ENCODE assay signal across 26 mouse cellular contexts in genomic region chr5:4246095-4246494, GRCm38 (mm10). TPM values are rescaled to one million over a fixed set of nuclear protein-coding genes. Genes with fewer than 3 reads are reported as not detected.
A peak's percentile ranks its signal among the peaks of the same experiment; 100 is the strongest.
DNase-seq lines count a peak whose midpoint lies in the region; ATAC-seq and TF ChIP-seq lines count a peak whose summit lies in the region.
"Had no signal": no experiment of that assay in that cellular context is flagged by ENCODE, and none has a peak within 500 bp of the region (broad histone marks: within the 10 kb centered on the region; RNA-seq: fewer than 3 reads in every experiment).

No protein-coding gene starts in this region.

- no peak overlapping the region for H3K4me2 ChIP-seq in embryonic facial prominence, embryonic 14.5 days (ENCODE audit: low read depth, low read length)
- H3K4me2 ChIP-seq: forebrain, embryonic 13.5 days; liver, embryonic 11.5 days; midbrain, embryonic 11.5 days; neural tube, embryonic 12.5 days; stomach, embryonic 15.5 days had no signal

- TF ChIP-seq CTCF in gastrocnemius, adult 2 months (IDR thresholded peaks at IDR 0.05) = no peak
- TF ChIP-seq CTCF in Patski (IDR thresholded peaks at IDR 0.05) = no peak

- peak; percentile 22 for DNase-seq in gastrocnemius, adult 2 months
- DNase-seq in gastrocnemius, adult 8-10 months (ENCODE audit: low spot score in 2 of 2) = no peak
- peak; percentile 81 for DNase-seq in Patski (ENCODE audit: low read depth, low spot score)
- DNase-seq in embryonic facial prominence, embryonic 14.5 days (ENCODE audit: low spot score) = peak; percentile 85
- peak; percentile 20 for DNase-seq in mesoderm, embryonic 11.5 days (ENCODE audit: low read depth, low spot score)
- DNase-seq in urinary bladder, adult 18-20 months (ENCODE audit: low spot score in 2 of 2) = no peak
- DNase-seq in frontal cortex, postnatal 25 days (ENCODE audit: low spot score in 2 of 2) = no peak
- no peak for DNase-seq in left cerebral cortex, adult 8-10 months (ENCODE audit: low spot score in 2 of 2)
- DNase-seq: adrenal gland, postnatal 14 days; B cell, adult 2 months; cerebellum, adult 11-12 months; cerebellum, postnatal 25 days; gastrocnemius, postnatal 36 days; kidney, adult 18-20 months; kidney, postnatal 36 days; left cerebral cortex, postnatal 4 days; lung, adult 18-20 months; lung, postnatal 36 days; thymus, adult 18-20 months had no signal

- no peak overlapping the region for H3K27ac ChIP-seq in gastrocnemius, adult 2 months
- 0 out of 2 replicates have a peak overlapping the region, but pooled peaks have one; percentile 44 for H3K27ac ChIP-seq in embryonic facial prominence, embryonic 14.5 days (replicated peaks; ENCODE audit: low read depth, low read length)
- H3K27ac ChIP-seq: forebrain, embryonic 13.5 days; heart, embryonic 10.5 days; neural tube, embryonic 12.5 days; stomach, embryonic 15.5 days had no signal

- H3K27me3 ChIP-seq in Patski = no peaks in the 10 kb centered on the region
- no peaks in the 10 kb centered on the region for H3K27me3 ChIP-seq in embryonic facial prominence, embryonic 14.5 days (replicated peaks; ENCODE audit: control insufficient read depth, insufficient read depth, low read length)
- H3K27me3 ChIP-seq: forebrain, embryonic 13.5 days; neural tube, embryonic 12.5 days; stomach, embryonic 15.5 days had no signal

- intact Hi-C loops in gastrocnemius, adult 2 months (cut with DNase I) = no loop called here

- WGBS in embryonic facial prominence, embryonic 14.5 days = 21% methylated on average over 2 of the region's 2 CpGs

- no peak overlapping the region for H3K4me3 ChIP-seq in gastrocnemius, adult 2 months
- no peak overlapping the region for H3K4me3 ChIP-seq in embryonic facial prominence, embryonic 14.5 days (ENCODE audit: low read depth, low read length)
- H3K4me3 ChIP-seq: forebrain, embryonic 13.5 days; heart, embryonic 10.5 days; neural tube, embryonic 12.5 days; stomach, embryonic 15.5 days had no signal

- in situ Hi-C loops in Patski (cut with MboI; ENCODE audit: low pct_unique_long_range_greater_than_20kb) = loop anchor here (25.0 kb wide), 1 partner anchor 1491 kb away; the partner anchor contains the start of gene Steap1

- peak; percentile 100 for ATAC-seq in Patski
- ATAC-seq in embryonic facial prominence, embryonic 14.5 days (ENCODE audit: low read depth) = peak; percentile 76
- ATAC-seq: activated CD4-positive, CD25-positive, alpha-beta regulatory T cell, adult 4 months; forebrain, embryonic 13.5 days had no signal

- H3K4me1 ChIP-seq in embryonic facial prominence, embryonic 14.5 days (ENCODE audit: control insufficient read depth, insufficient read depth, low read length) = peaks cover 5% of the 10 kb centered on the region
- H3K4me1 ChIP-seq: forebrain, embryonic 13.5 days; heart, embryonic 10.5 days; neural tube, embryonic 12.5 days; stomach, embryonic 15.5 days had no signal

- H3K9ac ChIP-seq in embryonic facial prominence, embryonic 14.5 days (ENCODE audit: low read depth, low read length) = no peak overlapping the region
- H3K9ac ChIP-seq: forebrain, embryonic 13.5 days; neural tube, embryonic 12.5 days; stomach, embryonic 15.5 days had no signal

- no peaks in the 10 kb centered on the region for H3K9me3 ChIP-seq in embryonic facial prominence, embryonic 14.5 days (ENCODE audit: control insufficient read depth, low read length)
- H3K9me3 ChIP-seq: forebrain, embryonic 13.5 days; heart, embryonic 10.5 days; neural tube, embryonic 12.5 days; stomach, embryonic 15.5 days had no signal

- H3K36me3 ChIP-seq in embryonic facial prominence, embryonic 14.5 days (ENCODE audit: control insufficient read depth, insufficient read depth, low read length) = no peaks in the 10 kb centered on the region
- H3K36me3 ChIP-seq: heart, embryonic 10.5 days; neural tube, embryonic 12.5 days; stomach, embryonic 15.5 days had no signal

- CTCF ChIA-PET in Patski (lab: Charles Lee) = no interaction called here

- POLR2A ChIA-PET in Patski (lab: Charles Lee) = interaction anchor here (1.2 kb wide), 1 partner anchor 10 kb away, joined by 3 read pairs; no protein-coding TSS in a partner anchor

RNA-seq across cellular contexts. Expression of gene Mterf1b, which starts 53.9 kb away (rescaled TPM):
- total RNA-seq in gastrocnemius, adult 2 months (2021) = 1 to 10 TPM; 1.1 to 1.8 TPM
- 1 to 10 TPM in 3 of 4 experiments, under 1 TPM in 1; 0.97 to 1.4 (median 1.2) TPM for total RNA-seq in gastrocnemius, adult 8-10 months (2022)
- 3.4 TPM for polyA plus RNA-seq in Patski (2021)
- polyA plus RNA-seq in embryonic facial prominence, embryonic 14.5 days (2014; fragmentation: Nextera tagmentation; extraction: Ambion mirVana) = 2.1 and 2.2 TPM in 2 replicates
- 1 to 10 TPM; 4.8 to 6.3 (median 5.8) TPM for total RNA-seq in left cerebral cortex, adult 8-10 months (2022)

Comparison
In these comparisons a context has a peak if more than half of its experiments do, and no peak if none do; other contexts are left out.
1. DNase-seq: peak in gastrocnemius, adult 2 months (single experiment), Patski (single experiment), embryonic facial prominence, embryonic 14.5 days (single experiment) and mesoderm, embryonic 11.5 days (single experiment); none in gastrocnemius, adult 8-10 months (0 of 2), urinary bladder, adult 18-20 months (0 of 2), frontal cortex, postnatal 25 days (0 of 2) and left cerebral cortex, adult 8-10 months (0 of 2).